In the genomic region with DNA sequence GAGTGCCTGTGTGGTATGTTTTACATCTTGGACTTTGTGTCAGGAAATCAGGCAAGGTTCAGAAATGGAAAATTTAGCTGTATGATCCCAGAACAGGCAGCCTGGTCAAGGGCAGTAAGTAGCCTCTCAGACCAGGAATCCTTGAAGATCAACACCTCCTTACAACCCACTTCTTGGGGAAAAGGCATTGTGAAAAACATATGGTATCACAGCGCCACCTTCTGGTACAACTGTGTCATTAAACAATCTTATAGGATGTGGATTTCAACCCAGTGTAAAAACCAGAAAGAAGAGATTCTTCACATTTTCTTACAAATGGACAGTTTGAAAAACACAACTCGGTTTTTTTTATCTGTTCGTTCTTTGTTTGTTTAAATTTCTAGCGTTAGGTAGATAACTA, we compare ENCODE assay signal across 8 mouse cellular contexts.
DNase-seq lines count a peak whose midpoint lies in the region; ATAC-seq lines count a peak whose summit lies in the region.

No protein-coding gene starts in this region.

- H3K4me1 ChIP-seq in midbrain, embryonic 12.5 days = peaks cover 19% of the 10 kb centered on the region
- H3K4me1 ChIP-seq in midbrain, embryonic 15.5 days = peaks cover 5% of the 10 kb centered on the region
- peaks cover 15% of the 10 kb centered on the region for H3K4me1 ChIP-seq in neural tube, embryonic 15.5 days

- intact Hi-C loops in gastrocnemius, postnatal 14 days (cut with DNase I; ENCODE audit: low total_unique reads) = loop anchor here (5.0 kb wide), 1 partner anchor 379 kb away; no protein-coding TSS in a partner anchor

- H3K9ac ChIP-seq in midbrain, embryonic 12.5 days (replicated peaks) = no peak overlapping the region
- no peak overlapping the region for H3K9ac ChIP-seq in midbrain, embryonic 15.5 days
- H3K9ac ChIP-seq in neural tube, embryonic 15.5 days (replicated peaks) = no peak overlapping the region

- 7% methylated on average over 4 of the region's 4 CpGs for WGBS in midbrain, embryonic 12.5 days
- 4% methylated on average over 4 of the region's 4 CpGs for WGBS in midbrain, embryonic 15.5 days
- 9% methylated on average over 4 of the region's 4 CpGs for WGBS in neural tube, embryonic 15.5 days

- no peak overlapping the region for H3K4me2 ChIP-seq in midbrain, embryonic 12.5 days (replicated peaks)
- no peak overlapping the region for H3K4me2 ChIP-seq in midbrain, embryonic 15.5 days
- no peak overlapping the region for H3K4me2 ChIP-seq in neural tube, embryonic 15.5 days

- no peaks in the 10 kb centered on the region for H3K9me3 ChIP-seq in midbrain, embryonic 12.5 days
- H3K9me3 ChIP-seq in midbrain, embryonic 15.5 days = no peaks in the 10 kb centered on the region
- no peaks in the 10 kb centered on the region for H3K9me3 ChIP-seq in neural tube, embryonic 15.5 days (replicated peaks)

- H3K27me3 ChIP-seq in midbrain, embryonic 12.5 days = peaks cover 36% of the 10 kb centered on the region
- 0 out of 2 replicates have a peak, but pooled peaks cover 9% of the 10 kb centered on the region for H3K27me3 ChIP-seq in midbrain, embryonic 15.5 days (replicated peaks)
- peaks cover 3% of the 10 kb centered on the region; the same call in 1 of the 2 replicates for H3K27me3 ChIP-seq in neural tube, embryonic 15.5 days (replicated peaks)

- ATAC-seq in midbrain, embryonic 12.5 days (ENCODE audit: low FRiP score, low read depth) = 0 out of 2 replicates have a peak, but pooled peaks have one; percentile 6
- ATAC-seq in midbrain, embryonic 15.5 days (replicated peaks) = no peak; the same call in 1 of the 2 replicates
- ATAC-seq in neural tube, embryonic 15.5 days (ENCODE audit: low FRiP score) = 0 out of 2 replicates have a peak, but pooled peaks have one; percentile 37

- peak; percentile 51 for DNase-seq in gastrocnemius, adult 18-20 months (ENCODE audit: low spot score)
- DNase-seq in gastrocnemius, postnatal 25 days = no peak
- peak; percentile 29 for DNase-seq in c-Kit-positive CD71-positive TER-119-positive erythroid progenitor cells, embryonic 14.5 days (ENCODE audit: low spot score)
- DNase-seq in kidney, postnatal 4 days = peak; percentile 45 to 46
- DNase-seq in gastrocnemius, postnatal 14 days = no peak

- no peak overlapping the region for H3K4me3 ChIP-seq in midbrain, embryonic 12.5 days
- H3K4me3 ChIP-seq in midbrain, embryonic 15.5 days = no peak overlapping the region
- H3K4me3 ChIP-seq in neural tube, embryonic 15.5 days (replicated peaks) = no peak overlapping the region

- no peaks in the 10 kb centered on the region for H3K36me3 ChIP-seq in midbrain, embryonic 12.5 days
- H3K36me3 ChIP-seq in midbrain, embryonic 15.5 days (replicated peaks) = no peaks in the 10 kb centered on the region
- H3K36me3 ChIP-seq in neural tube, embryonic 15.5 days = no peaks in the 10 kb centered on the region

- H3K27ac ChIP-seq in midbrain, embryonic 12.5 days (replicated peaks) = no peak overlapping the region
- no peak overlapping the region for H3K27ac ChIP-seq in midbrain, embryonic 15.5 days
- no peak overlapping the region for H3K27ac ChIP-seq in neural tube, embryonic 15.5 days (replicated peaks)

Comparison
In these comparisons a context has a peak if more than half of its experiments do, and no peak if none do; other contexts are left out.
1. DNase-seq: peak in gastrocnemius, adult 18-20 months (single experiment), c-Kit-positive CD71-positive TER-119-positive erythroid progenitor cells, embryonic 14.5 days (single experiment) and kidney, postnatal 4 days (2 of 2); none in gastrocnemius, postnatal 25 days (single experiment) and gastrocnemius, postnatal 14 days (single experiment).